Mouse (Mus musculus) neural tube, embryonic 13.5 days (tissue): Measurements from ENCODE around the gene Extl1. TPM values are rescaled to one million over a fixed set of nuclear protein-coding genes. Genes with fewer than 3 reads are reported as not detected.
"Not testable (repeated sequence)": the region's sequence is repeated elsewhere in the genome, so short reads cannot be mapped to it uniquely, and the experiment has no call there.

Experiments used
- ATAC-seq: fragments of 200-750 bp; cut with Nextera tagmentation; 2 replicates; pipeline ENCODE4 v1.8.0; 2017; ENCODE audit warnings: low read depth, mild to moderate bottlenecking, moderate TSS enrichment, moderate library complexity
- H3K27ac ChIP-seq: fragments of 300-500 bp; sonication (generic); replicated peaks from 2 replicates; pipeline ENCODE4 v1.5.1; 2015; ENCODE audit warnings: moderate library complexity, mild to moderate bottlenecking, inconsistent platforms
- H3K27me3 ChIP-seq: fragments of 300-500 bp; sonication (generic); 2 replicates; pipeline ENCODE4 v1.6.1; 2015; ENCODE audit warnings: mild to moderate bottlenecking, inconsistent platforms
- H3K36me3 ChIP-seq: fragments of 300-500 bp; sonication (generic); 2 replicates; pipeline ENCODE4 v1.6.1; 2015; ENCODE audit warnings: mild to moderate bottlenecking, inconsistent platforms
- H3K4me1 ChIP-seq: fragments of 300-500 bp; sonication (generic); replicated peaks from 2 replicates; pipeline ENCODE4 v1.6.1; 2015; ENCODE audit warnings: inconsistent platforms
- H3K4me2 ChIP-seq: fragments of 300-500 bp; sonication (generic); 2 replicates; pipeline ENCODE4 v1.6.1; 2015; ENCODE audit warnings: inconsistent platforms, mild to moderate bottlenecking, moderate library complexity
- H3K4me3 ChIP-seq: fragments of 300-500 bp; sonication (generic); 2 replicates; pipeline ENCODE4 v1.5.1; 2015; ENCODE audit warnings: mild to moderate bottlenecking, inconsistent platforms
- H3K9ac ChIP-seq: fragments of 300-500 bp; sonication (generic); 2 replicates; pipeline ENCODE4 v1.6.1; 2015; ENCODE audit warnings: moderate library complexity, mild to moderate bottlenecking, inconsistent platforms
- H3K9me3 ChIP-seq: fragments of 300-500 bp; sonication (generic); 2 replicates; pipeline ENCODE4 v1.6.1; 2016; ENCODE audit warnings: inconsistent platforms
- WGBS: fragments of 180-500 bp; shearing (Covaris S2); methylation state at CpG from one replicate; pipeline ENCODE4 v1.1.7; 2015; 5-methylcytosine and 5-hydroxymethylcytosine counted together
- polyA plus RNA-seq: library from polyadenylated mRNA; unstranded; fragments of >200 nt; fragmentation: Nextera tagmentation; extraction: Ambion mirVana; gene quantifications from 2 replicates; pipeline ENCODE4 v1.2.1, GENCODE M21; 2015

Extl1 gene
- 0.66 and 0.73 TPM in 2 replicates for polyA plus RNA-seq

DNA sequence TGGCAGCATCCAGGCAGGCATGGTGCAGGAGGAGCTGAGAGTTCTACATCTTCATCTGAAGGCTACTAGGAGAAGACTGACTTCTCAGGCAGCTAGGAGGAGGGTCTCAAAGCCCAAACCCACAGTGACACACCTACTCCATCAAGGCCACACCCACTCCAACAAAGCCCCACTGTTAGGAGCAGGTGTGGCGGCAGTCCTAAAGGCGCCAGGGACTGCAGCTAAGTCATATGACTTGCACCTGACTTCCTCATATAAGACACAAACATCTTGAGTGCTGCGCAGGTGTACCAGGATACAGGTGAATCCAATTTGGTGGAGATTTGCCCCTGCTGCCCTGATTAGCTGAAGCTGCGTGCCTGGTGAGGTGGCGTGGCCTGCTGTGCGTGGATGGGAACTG is at the start of gene Extl1:
Extl1 (minus strand) TSS at position 101 of the 400 bp plus-strand sequence.
- H3K4me3 ChIP-seq, H3K27ac ChIP-seq, H3K4me2 ChIP-seq, H3K27me3 ChIP-seq, H3K9me3 ChIP-seq, H3K9ac ChIP-seq, H3K36me3 ChIP-seq, H3K4me1 ChIP-seq, ATAC-seq: not testable (repeated sequence)
- WGBS = 95% methylated on average over 2 of the region's 6 CpGs

GRCm38 (mm10) chr4:134432686-134433360 is 49.2 kb upstream of the Extl1 start:
- Histone ChIP-seq H3K4me3 (no peak overlapping the region), H3K27me3 (no peaks in the 10 kb centered on the region), H3K9ac (no peak overlapping the region), H3K36me3 (no peaks in the 10 kb centered on the region), H3K9me3 (no peaks in the 10 kb centered on the region), H3K27ac (no peak overlapping the region), H3K4me2 (no peak overlapping the region), H3K4me1 (peaks cover 24% of the 10 kb centered on the region)
- ATAC-seq = no peak
- 89% methylated on average over 15 of the region's 15 CpGs for WGBS

- peak; percentile 78 for ATAC-seq
- no peaks in the 10 kb centered on the region for H3K9me3 ChIP-seq
- peaks cover 21% of the 10 kb centered on the region for H3K4me1 ChIP-seq
- WGBS = 13% methylated on average over 23 of the region's 23 CpGs
- peak overlapping the region; percentile 58 for H3K9ac ChIP-seq
- peak overlapping the region; percentile 44 for H3K4me2 ChIP-seq
- 0 out of 2 replicates have a peak, but pooled peaks cover 5% of the 10 kb centered on the region for H3K36me3 ChIP-seq
- H3K4me3 ChIP-seq = no peak overlapping the region
- peak overlapping the region; percentile 93 for H3K27ac ChIP-seq
- H3K27me3 ChIP-seq = no peaks in the 10 kb centered on the region
Observed at GRCm38 (mm10) chr4:134430381-134431004, 46.8 kb upstream of the Extl1 start.

DNA sequence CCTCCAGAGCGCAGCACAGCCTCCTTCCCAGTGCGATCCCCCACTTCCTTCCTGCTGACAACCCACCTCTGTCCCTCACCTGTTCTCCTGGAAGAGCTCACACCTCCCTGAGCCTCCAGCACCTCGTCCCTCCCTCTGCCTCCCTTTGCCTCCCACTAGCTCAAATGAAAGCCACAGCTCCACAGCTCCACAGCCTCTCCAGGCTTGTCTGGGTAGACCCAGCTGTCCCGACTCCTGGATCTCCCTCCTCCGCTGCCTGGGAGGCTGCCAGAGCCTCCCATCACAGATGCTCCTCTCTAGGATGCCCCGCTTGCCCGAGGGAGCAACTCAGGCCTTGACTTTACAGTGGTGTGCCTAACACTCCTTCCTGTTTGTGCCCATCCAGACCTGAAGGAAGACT is 41.4 kb upstream of the Extl1 start:
- Histone ChIP-seq H3K4me1 (peaks cover 24% of the 10 kb centered on the region), H3K36me3 (0 out of 2 replicates have a peak, but pooled peaks cover 5% of the 10 kb centered on the region), H3K27ac (0 out of 2 replicates have a peak overlapping the region, but pooled peaks have one; percentile 18), H3K27me3 (no peaks in the 10 kb centered on the region), H3K9me3 (no peaks in the 10 kb centered on the region), H3K4me2 (no peak overlapping the region), H3K9ac (no peak overlapping the region), H3K4me3 (no peak overlapping the region)
- WGBS = 73% methylated on average over 7 of the region's 7 CpGs
- no peak for ATAC-seq

DNA sequence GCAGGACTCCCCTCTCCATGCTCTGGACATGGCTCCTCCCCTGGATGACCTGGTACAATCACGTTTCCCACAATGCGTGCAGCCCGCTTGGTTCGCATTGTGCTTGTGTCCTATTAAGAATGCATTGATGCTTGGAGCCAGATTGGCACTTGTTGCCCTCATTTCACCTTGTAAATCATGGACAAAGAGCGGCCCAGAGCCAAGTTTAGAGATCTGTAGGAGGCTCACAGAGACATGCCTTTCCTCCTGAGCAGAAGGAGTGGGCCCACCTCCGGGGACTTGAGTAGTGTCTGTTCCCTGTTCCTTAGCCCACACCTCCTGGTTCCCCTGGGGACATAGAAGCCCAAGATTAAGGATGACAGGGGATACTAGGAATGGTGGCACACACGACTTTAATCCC is 40.3 kb upstream of the Extl1 start:
- 0 out of 2 replicates have a peak, but pooled peaks cover 5% of the 10 kb centered on the region for H3K36me3 ChIP-seq
- no peak overlapping the region for H3K27ac ChIP-seq
- WGBS = 77% methylated on average over 7 of the region's 7 CpGs
- ATAC-seq = no peak
- H3K9me3 ChIP-seq = no peaks in the 10 kb centered on the region
- H3K27me3 ChIP-seq = no peaks in the 10 kb centered on the region
- H3K9ac ChIP-seq = no peak overlapping the region
- H3K4me1 ChIP-seq = peaks cover 18% of the 10 kb centered on the region
- no peak overlapping the region for H3K4me3 ChIP-seq
- no peak overlapping the region for H3K4me2 ChIP-seq

DNA sequence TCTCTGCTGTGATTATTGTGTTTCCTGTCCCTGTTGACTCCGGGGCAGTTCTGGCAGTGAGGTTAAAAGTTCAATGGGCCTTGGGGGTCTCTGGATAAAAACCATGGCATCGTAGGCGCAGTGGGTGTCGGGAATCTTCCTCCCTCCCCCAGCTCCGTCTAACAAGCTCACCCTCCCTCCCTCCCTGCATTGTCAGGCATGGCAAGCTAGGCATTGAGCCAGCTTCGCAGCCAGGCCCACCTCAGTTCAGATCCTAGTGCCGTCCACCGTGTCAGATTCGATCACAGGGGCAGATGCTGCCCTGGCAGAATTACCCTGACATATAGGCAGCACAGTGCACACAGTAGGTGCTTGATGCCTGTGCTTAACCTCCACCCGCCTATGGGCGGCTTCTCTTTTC is 38.3 kb upstream of the Extl1 start:
- H3K9ac ChIP-seq = 0 out of 2 replicates have a peak overlapping the region, but pooled peaks have one; percentile 8
- H3K36me3 ChIP-seq = peaks cover 16% of the 10 kb centered on the region
- H3K4me3 ChIP-seq = no peak overlapping the region
- H3K4me2 ChIP-seq = no peak overlapping the region
- no peaks in the 10 kb centered on the region for H3K27me3 ChIP-seq
- H3K27ac ChIP-seq = peak overlapping the region; percentile 33; the same call in 1 of the 2 replicates
- 41% methylated on average over 11 of the region's 11 CpGs for WGBS
- ATAC-seq = peak; percentile 44; the same call in 1 of the 2 replicates
- H3K4me1 ChIP-seq = peaks cover 22% of the 10 kb centered on the region
- H3K9me3 ChIP-seq = no peaks in the 10 kb centered on the region

GRCm38 (mm10) chr4:134417111-134417510 is 33.5 kb upstream of the Extl1 start:
- no peak overlapping the region for H3K4me3 ChIP-seq
- peaks cover 14% of the 10 kb centered on the region for H3K36me3 ChIP-seq
- H3K27ac ChIP-seq = peak overlapping the region; percentile 65
- no peaks in the 10 kb centered on the region for H3K27me3 ChIP-seq
- H3K4me1 ChIP-seq = peaks cover 24% of the 10 kb centered on the region
- no peak for ATAC-seq
- whole genome bisulfite sequencing = 76% methylated on average over 7 of the region's 7 CpGs
- 0 out of 2 replicates have a peak overlapping the region, but pooled peaks have one; percentile 41 for H3K9ac ChIP-seq
- no peaks in the 10 kb centered on the region for H3K9me3 ChIP-seq
- H3K4me2 ChIP-seq = no peak overlapping the region

- no peaks in the 10 kb centered on the region for H3K27me3 ChIP-seq
- peak overlapping the region; percentile 65 for H3K27ac ChIP-seq
Observed at GRCm38 (mm10) chr4:134416602-134417001, 33.0 kb upstream of the Extl1 start.

DNA sequence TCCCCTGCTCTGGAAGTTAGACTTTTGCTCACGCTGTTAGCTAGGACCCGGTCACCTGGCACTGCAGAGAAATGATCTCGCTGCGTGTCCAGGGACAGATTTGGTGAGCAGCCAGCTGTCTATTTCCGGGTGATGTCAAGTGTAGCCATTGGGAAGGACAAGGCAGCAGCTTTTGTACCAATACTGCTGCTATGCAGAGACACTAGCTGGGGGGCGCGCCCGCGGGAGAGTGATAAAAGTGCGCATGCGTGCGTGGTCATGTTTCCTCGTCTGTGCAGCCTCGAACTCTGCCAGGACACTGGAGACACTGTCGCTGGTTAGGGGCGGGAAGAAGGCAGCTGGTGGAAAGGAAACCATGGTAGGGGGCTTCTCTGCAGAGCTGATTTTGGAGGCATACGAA is 32.5 kb upstream of the Extl1 start:
- Histone ChIP-seq H3K4me1 (peaks cover 17% of the 10 kb centered on the region), H3K4me3 (no peak overlapping the region), H3K9me3 (no peaks in the 10 kb centered on the region), H3K4me2 (no peak overlapping the region), H3K9ac (0 out of 2 replicates have a peak overlapping the region, but pooled peaks have one; percentile 41), H3K27me3 (no peaks in the 10 kb centered on the region), H3K27ac (peak overlapping the region; percentile 65), H3K36me3 (peaks cover 14% of the 10 kb centered on the region)
- ATAC-seq = no peak
- 58% methylated on average over 17 of the region's 17 CpGs for WGBS

More at GRCm38 (mm10) chr4:134416602-134417001, 33.0 kb upstream of the Extl1 start:
- ATAC-seq = no peak
- Histone ChIP-seq H3K4me1 (peaks cover 19% of the 10 kb centered on the region), H3K36me3 (peaks cover 14% of the 10 kb centered on the region), H3K9me3 (no peaks in the 10 kb centered on the region), H3K9ac (peak overlapping the region; percentile 41; the same call in 1 of the 2 replicates), H3K4me2 (no peak overlapping the region), H3K4me3 (no peak overlapping the region)
- 49% methylated on average over 15 of the region's 15 CpGs for WGBS

DNA sequence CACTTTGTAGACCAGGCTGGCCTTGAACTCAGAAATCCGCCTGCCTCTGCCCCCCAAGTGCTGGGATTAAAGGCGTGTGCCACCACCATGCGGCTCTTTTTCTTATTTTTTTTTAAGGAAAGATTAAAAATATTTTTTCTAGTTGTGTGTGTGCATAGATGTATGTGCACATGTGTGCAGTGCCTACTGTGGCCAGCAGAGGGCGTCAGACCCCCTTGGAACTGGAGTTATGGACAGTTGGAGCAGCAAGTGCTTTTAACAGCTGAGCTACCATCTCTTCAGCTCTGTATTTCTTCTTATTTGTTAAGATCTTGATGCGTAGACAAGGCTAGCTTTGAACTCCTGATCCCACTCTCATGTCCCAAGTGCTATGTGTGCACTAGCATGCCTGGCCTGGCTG is 25.6 kb upstream of the Extl1 start:
- H3K36me3 ChIP-seq = peaks cover 3% of the 10 kb centered on the region; the same call in 1 of the 2 replicates
- no peaks in the 10 kb centered on the region for H3K9me3 ChIP-seq
- no peak overlapping the region for H3K4me3 ChIP-seq
- H3K27ac ChIP-seq = no peak overlapping the region
- H3K27me3 ChIP-seq = no peaks in the 10 kb centered on the region
- H3K9ac ChIP-seq = no peak overlapping the region
- no peaks in the 10 kb centered on the region for H3K4me1 ChIP-seq
- no peak for ATAC-seq
- H3K4me2 ChIP-seq = no peak overlapping the region
- WGBS = 74% methylated on average over 5 of the region's 5 CpGs

GRCm38 (mm10) chr4:134403721-134404120 is 20.1 kb upstream of the Extl1 start:
- 54% methylated on average over 7 of the region's 7 CpGs for WGBS
- no peaks in the 10 kb centered on the region for H3K9me3 ChIP-seq
- H3K27ac ChIP-seq = no peak overlapping the region
- no peak overlapping the region for H3K4me2 ChIP-seq
- H3K4me3 ChIP-seq = no peak overlapping the region
- H3K27me3 ChIP-seq = no peaks in the 10 kb centered on the region
- peaks cover 35% of the 10 kb centered on the region for H3K4me1 ChIP-seq
- no peak for ATAC-seq
- peak overlapping the region; percentile 17; the same call in 1 of the 2 replicates for H3K9ac ChIP-seq
- H3K36me3 ChIP-seq = no peaks in the 10 kb centered on the region

GRCm38 (mm10) chr4:134402571-134403262 is 19.1 kb upstream of the Extl1 start:
- Histone ChIP-seq H3K9ac (no peak overlapping the region), H3K4me3 (no peak overlapping the region), H3K27me3 (no peaks in the 10 kb centered on the region), H3K4me1 (peaks cover 36% of the 10 kb centered on the region), H3K9me3 (no peaks in the 10 kb centered on the region), H3K36me3 (no peaks in the 10 kb centered on the region), H3K4me2 (no peak overlapping the region), H3K27ac (no peak overlapping the region)
- WGBS = 81% methylated on average over 16 of the region's 16 CpGs
- no peak for ATAC-seq
